Mouse (Mus musculus): ENCODE data around the gene Hsd17b1. TPM values are rescaled to one million over a fixed set of nuclear protein-coding genes. Genes with fewer than 3 reads are reported as not detected.
"Not testable (repeated sequence)": the region's sequence is repeated elsewhere in the genome, so short reads cannot be mapped to it uniquely, and the experiment has no call there.

The Hsd17b1 gene
- polyA plus RNA-seq, 1 experiment from 2014 or later = not detected

DNA sequence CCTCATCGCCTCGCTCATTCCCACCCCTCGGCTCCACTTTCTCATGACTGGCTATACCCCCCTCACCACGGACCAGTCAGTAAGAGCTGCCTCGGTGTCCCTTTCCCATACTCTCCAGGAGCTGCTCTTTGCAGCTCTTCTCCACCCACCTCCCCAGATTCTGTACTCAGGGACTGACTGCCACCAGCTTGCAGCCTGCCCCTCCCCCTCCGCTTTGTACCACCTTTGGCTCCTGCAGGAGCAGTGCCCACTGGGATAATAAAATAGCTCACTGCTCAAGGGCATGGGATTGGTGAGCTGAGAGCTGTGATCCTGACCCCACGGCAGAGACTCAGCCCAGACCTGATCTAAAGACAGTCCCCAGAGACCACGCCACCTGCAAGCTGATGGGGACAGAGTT is 46.3 kb downstream of the Hsd17b1 start:
- not testable (repeated sequence) for H3K27ac ChIP-seq (replicated peaks); DNase-seq (ENCODE audit: low spot score); H3K4me3 ChIP-seq; H3K27me3 ChIP-seq (ENCODE audit: low read depth, poor library complexity, severe bottlenecking)
- 98% methylated on average over 8 of the region's 8 CpGs for WGBS
- H3K9me3 ChIP-seq (replicated peaks) = peaks cover 10% of the 10 kb centered on the region; the same call in 1 of the 2 replicates
- peaks cover 15% of the 10 kb centered on the region for H3K4me1 ChIP-seq
- H3K36me3 ChIP-seq = peaks cover 62% of the 10 kb centered on the region

DNA sequence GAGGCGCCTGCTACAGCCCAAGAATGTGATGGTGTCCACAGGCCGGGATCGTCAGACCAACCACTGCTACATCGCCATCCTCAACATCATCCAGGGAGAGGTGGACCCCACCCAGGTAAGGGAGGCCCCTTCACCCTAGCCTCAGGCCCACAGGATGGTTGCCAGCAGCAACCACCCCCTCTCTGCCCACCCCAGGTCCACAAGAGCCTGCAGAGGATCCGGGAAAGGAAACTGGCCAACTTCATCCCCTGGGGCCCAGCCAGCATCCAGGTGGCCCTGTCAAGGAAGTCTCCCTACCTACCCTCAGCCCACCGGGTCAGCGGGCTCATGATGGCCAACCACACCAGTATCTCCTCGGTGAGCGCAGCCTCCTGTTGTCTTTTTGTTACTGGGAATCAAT is 46.8 kb downstream of the Hsd17b1 start:
- H3K9me3 ChIP-seq (replicated peaks) = peaks cover 10% of the 10 kb centered on the region; the same call in 1 of the 2 replicates
- peaks cover 15% of the 10 kb centered on the region for H3K4me1 ChIP-seq
- H3K36me3 ChIP-seq = peaks cover 62% of the 10 kb centered on the region
- not testable (repeated sequence) for H3K27ac ChIP-seq (replicated peaks); DNase-seq (ENCODE audit: low spot score); H3K27me3 ChIP-seq (ENCODE audit: low read depth, poor library complexity, severe bottlenecking); H3K4me3 ChIP-seq
- WGBS = 94% methylated on average over 9 of the region's 9 CpGs

DNA sequence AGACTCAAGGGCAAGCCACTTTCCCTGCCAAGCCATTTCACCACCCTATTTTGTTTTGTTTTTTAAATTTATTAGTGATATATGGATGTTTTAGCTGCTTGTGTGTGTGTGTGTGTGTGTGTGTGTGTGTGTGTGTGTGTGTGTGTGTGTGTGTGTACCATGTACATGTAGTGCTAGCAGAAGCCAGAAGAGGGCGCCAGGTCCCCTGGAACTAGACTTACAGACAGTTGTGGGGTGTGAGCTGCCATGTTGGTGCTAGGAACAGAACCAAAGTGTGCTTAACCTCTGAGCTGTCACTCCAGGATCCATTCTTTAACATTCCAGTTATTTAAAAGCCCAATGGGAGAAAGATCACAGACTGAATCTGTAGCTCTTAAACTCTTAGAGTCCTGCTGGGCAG is 48.9 kb downstream of the Hsd17b1 start:
- 95% methylated on average over 1 of the region's 1 CpGs for WGBS
- Histone ChIP-seq H3K27ac (replicated peaks) (no peak overlapping the region), H3K9me3 (replicated peaks) (peaks cover 14% of the 10 kb centered on the region; the same call in 1 of the 2 replicates), H3K27me3 (ENCODE audit: low read depth, poor library complexity, severe bottlenecking) (no peaks in the 10 kb centered on the region), H3K36me3 (peaks cover 54% of the 10 kb centered on the region), H3K4me3 (no peak overlapping the region), H3K4me1 (no peaks in the 10 kb centered on the region)
- no peak for DNase-seq (ENCODE audit: low spot score)

DNA sequence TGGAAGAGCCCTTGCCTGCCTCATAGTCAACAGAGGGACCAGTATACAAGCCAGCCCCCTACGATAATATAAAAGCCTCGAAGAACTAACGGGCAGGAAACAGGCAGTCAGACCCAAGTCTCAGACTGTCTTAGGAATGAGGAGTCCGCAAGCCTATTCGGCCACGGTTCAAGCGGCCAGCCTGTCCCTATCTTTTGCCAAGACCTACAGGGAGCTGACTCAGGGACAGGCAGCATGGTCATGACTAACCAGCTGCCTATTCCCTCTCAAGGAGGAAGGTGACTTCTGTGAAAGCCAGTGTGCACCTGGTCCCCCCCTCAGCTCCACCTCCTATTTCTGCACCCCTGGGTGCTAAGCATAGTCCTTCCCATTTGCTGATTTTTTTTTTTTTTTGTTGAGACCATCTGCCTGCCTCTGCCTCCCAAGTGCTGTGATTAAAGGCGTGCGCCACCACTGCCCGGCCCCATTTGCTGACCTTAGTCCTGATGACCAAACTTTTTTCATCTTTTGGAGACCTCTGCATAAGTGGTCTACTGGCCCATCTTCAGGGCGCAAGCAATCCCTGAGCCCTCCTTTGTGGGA is 50.9 kb downstream of the Hsd17b1 start:
- no peaks in the 10 kb centered on the region for H3K27me3 ChIP-seq (ENCODE audit: low read depth, poor library complexity, severe bottlenecking)
- 84% methylated on average over 11 of the region's 11 CpGs for WGBS

More for the DNA sequence above, 50.9 kb downstream of the Hsd17b1 start:
- Histone ChIP-seq H3K36me3 (peaks cover 34% of the 10 kb centered on the region), H3K4me3 (no peak overlapping the region), H3K4me1 (no peaks in the 10 kb centered on the region), H3K27ac (replicated peaks) (no peak overlapping the region), H3K9me3 (replicated peaks) (peaks cover 14% of the 10 kb centered on the region; the same call in 1 of the 2 replicates)
- no peak for DNase-seq (ENCODE audit: low spot score)

Small RNAs within 50 kb of the gene (microRNA-seq; reads per million reads assigned to microRNA genes)
- gene Mir6928 = 1.5 reads per million

Other genes starting within 250 kb of the Hsd17b1 start
- gene Stat5b, start 227.7 kb upstream of the Hsd17b1 start, polyA plus RNA-seq (2016; fragmentation: Nextera tagmentation; extraction: Ambion mirVana) = 15.0 and 15.9 TPM in 2 replicates
- gene Stat5a, start 219.1 kb upstream of the Hsd17b1 start, polyA plus RNA-seq (2016; fragmentation: Nextera tagmentation; extraction: Ambion mirVana) = 1.7 TPM in 2 replicates
- gene Stat3, start 138.9 kb upstream of the Hsd17b1 start, polyA plus RNA-seq (2016; fragmentation: Nextera tagmentation; extraction: Ambion mirVana) = 16.9 and 20.4 TPM in 2 replicates
- 16.7 and 21.8 TPM in 2 replicates for gene Cavin1, start 107.5 kb upstream of the Hsd17b1 start, polyA plus RNA-seq (2016; fragmentation: Nextera tagmentation; extraction: Ambion mirVana)
- gene Atp6v0a1, start 69.0 kb upstream of the Hsd17b1 start, polyA plus RNA-seq (2016; fragmentation: Nextera tagmentation; extraction: Ambion mirVana) = 33.9 and 43.9 TPM in 2 replicates
- 10.0 and 11.6 TPM in 2 replicates for gene Naglu, start 8.4 kb upstream of the Hsd17b1 start, polyA plus RNA-seq (2016; fragmentation: Nextera tagmentation; extraction: Ambion mirVana)
- gene Coasy, start 4.2 kb downstream of the Hsd17b1 start, polyA plus RNA-seq (2016; fragmentation: Nextera tagmentation; extraction: Ambion mirVana) = 57.5 TPM in 2 replicates
- gene Mlx, start 8.9 kb downstream of the Hsd17b1 start, polyA plus RNA-seq (2016; fragmentation: Nextera tagmentation; extraction: Ambion mirVana) = 42.7 and 49.1 TPM in 2 replicates
- gene Psmc3ip, start 17.0 kb downstream of the Hsd17b1 start, polyA plus RNA-seq (2016; fragmentation: Nextera tagmentation; extraction: Ambion mirVana) = 74.3 and 77.3 TPM in 2 replicates
- 16.4 and 20.2 TPM in 2 replicates for gene Retreg3, start 41.5 kb downstream of the Hsd17b1 start, polyA plus RNA-seq (2016; fragmentation: Nextera tagmentation; extraction: Ambion mirVana)
- 131 and 135 TPM in 2 replicates for gene Tubg1, start 41.5 kb downstream of the Hsd17b1 start, polyA plus RNA-seq (2016; fragmentation: Nextera tagmentation; extraction: Ambion mirVana)
- 2.1 and 3.9 TPM in 2 replicates for gene Tubg2, start 77.5 kb downstream of the Hsd17b1 start, polyA plus RNA-seq (2016; fragmentation: Nextera tagmentation; extraction: Ambion mirVana)
- 0.28 and 0.43 TPM in 2 replicates for gene Cntnap1, start 92.1 kb downstream of the Hsd17b1 start, polyA plus RNA-seq (2016; fragmentation: Nextera tagmentation; extraction: Ambion mirVana)
- 4.5 and 5.6 TPM in 2 replicates for gene Plekhh3, start 92.9 kb downstream of the Hsd17b1 start, polyA plus RNA-seq (2016; fragmentation: Nextera tagmentation; extraction: Ambion mirVana)
- gene Ccr10, start 97.0 kb downstream of the Hsd17b1 start, polyA plus RNA-seq (2016; fragmentation: Nextera tagmentation; extraction: Ambion mirVana) = 0.17 and 0.20 TPM in 2 replicates
- gene Ezh1, start 148.1 kb downstream of the Hsd17b1 start, polyA plus RNA-seq (2016; fragmentation: Nextera tagmentation; extraction: Ambion mirVana) = 11.1 and 11.2 TPM in 2 replicates
- 64.7 and 71.5 TPM in 2 replicates for gene Ramp2, start 167.6 kb downstream of the Hsd17b1 start, polyA plus RNA-seq (2016; fragmentation: Nextera tagmentation; extraction: Ambion mirVana)
- 137 and 143 TPM in 2 replicates for gene Vps25, start 175.3 kb downstream of the Hsd17b1 start, polyA plus RNA-seq (2016; fragmentation: Nextera tagmentation; extraction: Ambion mirVana)
- gene Wnk4, start 182.2 kb downstream of the Hsd17b1 start, polyA plus RNA-seq (2016; fragmentation: Nextera tagmentation; extraction: Ambion mirVana) = 5.4 and 8.0 TPM in 2 replicates
- 1.6 and 1.8 TPM in 2 replicates for gene Cntd1, start 200.6 kb downstream of the Hsd17b1 start, polyA plus RNA-seq (2016; fragmentation: Nextera tagmentation; extraction: Ambion mirVana)
- 223 and 228 TPM in 2 replicates for gene Coa3, start 200.7 kb downstream of the Hsd17b1 start, polyA plus RNA-seq (2016; fragmentation: Nextera tagmentation; extraction: Ambion mirVana)
- 152 and 162 TPM in 2 replicates for gene Becn1, start 223.9 kb downstream of the Hsd17b1 start, polyA plus RNA-seq (2016; fragmentation: Nextera tagmentation; extraction: Ambion mirVana)
- 181 and 194 TPM in 2 replicates for gene Psme3, start 237.8 kb downstream of the Hsd17b1 start, polyA plus RNA-seq (2016; fragmentation: Nextera tagmentation; extraction: Ambion mirVana)
- gene Aoc2, start 246.7 kb downstream of the Hsd17b1 start, polyA plus RNA-seq (2016; fragmentation: Nextera tagmentation; extraction: Ambion mirVana) = 1.6 and 2.5 TPM in 2 replicates

All from midbrain, embryonic 10.5 days (tissue).